Mouse (Mus musculus): ENCODE results near the gene Eif3l.

Eif3l gene

DNA sequence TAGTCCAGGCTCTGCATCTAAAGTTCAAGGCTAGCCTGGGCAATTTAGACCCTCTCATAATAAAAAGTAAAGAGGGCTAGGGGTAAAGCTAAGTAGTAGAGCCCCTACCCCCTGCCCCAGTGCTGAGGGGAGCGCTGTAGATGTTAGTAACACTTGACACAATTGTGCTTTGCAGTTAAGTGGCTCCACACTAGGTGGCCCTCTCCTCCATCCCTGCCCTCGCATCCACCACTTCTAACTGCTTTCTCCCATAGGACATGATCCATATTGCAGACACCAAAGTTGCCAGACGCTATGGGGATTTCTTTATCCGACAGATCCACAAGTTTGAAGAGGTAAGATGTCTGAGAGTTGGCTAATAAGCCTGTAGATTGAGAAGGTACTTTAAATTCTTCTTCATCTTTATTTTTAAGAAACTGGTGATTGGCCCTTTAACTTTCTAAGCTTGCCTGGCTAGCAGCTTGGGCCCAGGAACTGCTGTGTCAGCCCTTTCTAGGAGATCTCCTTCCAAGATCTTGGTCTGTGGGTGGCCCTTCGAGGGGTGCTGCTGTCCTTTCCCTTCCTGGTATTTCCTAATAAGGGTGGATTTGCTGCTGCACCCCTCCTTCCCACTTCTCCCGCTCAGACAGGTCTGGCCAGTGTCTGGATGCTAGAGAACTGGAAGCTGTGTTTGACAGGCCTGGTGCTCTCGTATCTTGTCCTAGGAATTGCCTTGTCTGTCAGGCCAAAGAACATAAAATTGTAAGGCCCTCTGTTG lies 18.3 kb downstream of the Eif3l start:
- DNase-seq = peak in 1 of 2 experiments; percentile 38

DNA sequence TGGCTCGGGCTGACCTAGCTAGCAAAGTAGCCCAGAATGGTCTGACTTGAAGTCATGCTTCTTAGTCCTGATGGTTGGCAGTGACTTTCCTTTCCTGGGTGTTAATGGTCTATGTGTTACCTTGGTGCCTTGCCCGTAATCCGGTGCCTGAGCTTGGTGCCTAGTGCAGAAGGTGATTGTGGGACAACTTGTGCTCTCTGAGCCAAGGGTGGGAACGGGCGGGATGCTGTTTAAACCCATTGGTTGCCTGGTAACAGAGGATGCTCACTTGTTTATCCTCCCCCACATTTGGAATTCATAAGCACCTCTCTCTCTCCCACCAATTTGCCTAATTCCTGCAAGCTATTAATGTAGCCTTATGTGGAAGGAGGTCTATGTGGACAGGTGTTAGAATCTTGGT lies 20.5 kb downstream of the Eif3l start:
- DNase-seq = no peak

DNA sequence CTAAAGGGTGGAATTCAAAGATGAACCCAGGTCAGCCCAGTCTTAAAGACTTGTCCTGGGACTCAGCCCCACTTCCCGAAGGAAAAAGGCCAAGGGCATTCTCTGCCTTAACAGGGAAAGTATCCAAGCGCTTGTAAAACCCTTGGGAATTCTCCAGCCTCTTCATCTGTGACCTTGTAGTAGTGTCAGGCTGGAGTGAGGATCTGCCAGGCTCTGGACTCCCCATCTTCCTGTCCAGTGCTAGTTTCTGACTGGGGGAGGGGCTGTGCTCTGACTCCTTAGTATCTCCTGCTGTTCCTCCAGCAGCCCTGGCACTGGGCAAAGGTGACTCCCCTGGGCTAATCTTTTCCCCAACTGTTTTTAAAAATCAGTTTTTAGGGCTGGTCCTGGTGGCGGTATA lies 21.6 kb downstream of the Eif3l start:
- no peak for DNase-seq

DNA sequence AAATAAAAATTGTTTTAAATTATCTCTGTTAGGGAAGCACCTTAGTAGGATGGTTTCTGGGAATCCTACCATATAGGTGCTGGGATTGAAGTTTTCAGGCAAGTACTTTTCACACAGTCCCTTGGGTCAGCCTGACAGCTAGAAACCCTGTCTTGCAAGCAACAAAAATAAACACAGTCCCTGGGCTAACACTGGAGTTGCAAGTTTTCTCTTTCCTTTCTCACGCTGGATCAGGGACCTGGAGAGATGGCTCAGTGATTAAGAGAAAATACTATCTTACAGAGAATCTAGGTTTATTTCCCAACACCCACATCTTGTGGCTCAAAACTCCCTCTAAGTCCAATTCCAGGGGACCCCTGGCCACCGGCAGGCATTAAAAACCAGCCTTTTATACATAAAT lies 22.2 kb downstream of the Eif3l start:
- no peak for DNase-seq

DNA sequence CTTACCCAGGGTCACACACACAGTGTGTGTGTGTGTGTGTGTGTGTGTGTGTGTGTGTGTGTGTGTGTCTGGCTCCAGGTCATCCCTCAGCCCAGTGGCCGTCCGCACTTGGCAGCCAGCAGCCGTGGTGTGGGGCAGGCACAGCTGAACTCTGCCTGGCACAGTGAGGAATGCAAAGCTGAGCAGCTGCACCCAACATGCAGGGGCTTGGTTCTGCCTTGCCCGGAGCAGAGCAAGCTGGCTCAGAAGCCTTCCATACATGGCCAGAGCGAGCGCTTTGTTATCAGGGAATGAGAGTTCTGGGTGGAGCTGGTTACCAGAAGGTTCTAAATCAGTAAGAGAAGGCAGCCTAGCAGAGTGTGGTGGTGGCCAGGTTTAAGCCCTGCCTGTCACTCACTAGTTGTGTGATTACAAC lies 22.6 kb downstream of the Eif3l start:
- peak; percentile 35 to 39 for DNase-seq

DNA sequence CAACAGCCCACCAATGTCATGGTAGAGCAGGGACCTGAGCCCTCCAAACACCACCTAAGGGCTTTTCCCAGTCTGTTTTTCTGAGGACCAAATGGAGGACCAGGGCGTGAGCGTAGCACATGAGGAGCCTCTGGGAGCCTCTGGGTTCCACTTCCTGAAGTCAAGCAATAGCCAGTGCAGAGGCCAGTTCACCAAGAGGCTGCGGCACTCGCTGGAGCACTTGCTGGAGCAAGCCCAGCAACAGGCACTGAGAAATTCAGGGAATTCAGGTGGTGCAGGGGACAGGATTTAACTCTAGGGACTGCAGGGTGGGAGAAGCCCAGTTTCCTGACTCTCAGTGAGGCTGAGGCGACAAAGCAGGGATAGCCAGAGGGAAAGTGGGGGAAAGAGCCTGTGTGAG lies 23.2 kb downstream of the Eif3l start:
- no peak for DNase-seq

DNA sequence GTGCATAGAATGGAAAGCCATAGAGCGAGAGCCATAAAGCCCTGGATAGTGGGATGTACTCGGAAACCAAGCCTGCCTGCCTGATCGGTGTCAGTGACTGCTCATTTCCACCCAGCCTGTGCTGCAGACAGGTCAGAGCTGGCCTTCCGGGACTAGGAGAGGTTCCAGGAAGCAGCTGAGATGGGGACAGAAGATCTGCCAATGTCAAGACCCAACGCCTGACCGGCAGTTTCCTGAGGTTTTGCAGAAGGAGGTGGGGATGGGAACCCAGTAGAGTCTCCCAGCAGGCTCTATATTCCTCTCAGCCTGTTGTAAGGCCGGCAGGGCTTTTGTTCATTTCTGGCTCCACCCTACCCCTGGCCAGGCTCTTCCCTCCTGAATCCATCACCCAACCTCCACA lies 23.9 kb downstream of the Eif3l start:
- peak; percentile 48 to 55 for DNase-seq

DNA sequence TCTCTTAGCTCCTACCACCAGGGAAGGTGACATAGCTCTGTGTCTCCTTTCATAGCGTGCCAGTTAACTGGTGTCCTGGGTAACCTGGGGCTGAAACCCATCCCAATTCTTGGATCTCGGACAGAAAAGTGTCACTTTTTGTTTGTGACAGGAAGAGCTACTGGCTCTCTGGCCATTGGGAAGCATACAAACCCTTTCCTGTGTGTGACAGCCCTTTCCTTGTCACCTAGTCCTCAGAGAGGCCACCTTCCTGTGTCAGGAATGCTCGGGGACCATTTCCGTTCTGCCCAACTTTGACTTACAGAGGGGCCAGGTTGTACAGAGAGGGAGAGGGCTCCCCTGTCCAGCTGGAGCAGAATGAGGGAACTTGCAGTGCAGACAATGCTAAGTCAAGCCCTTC lies 24.5 kb downstream of the Eif3l start:
- DNase-seq = peak in 1 of 2 experiments; percentile 43

DNA sequence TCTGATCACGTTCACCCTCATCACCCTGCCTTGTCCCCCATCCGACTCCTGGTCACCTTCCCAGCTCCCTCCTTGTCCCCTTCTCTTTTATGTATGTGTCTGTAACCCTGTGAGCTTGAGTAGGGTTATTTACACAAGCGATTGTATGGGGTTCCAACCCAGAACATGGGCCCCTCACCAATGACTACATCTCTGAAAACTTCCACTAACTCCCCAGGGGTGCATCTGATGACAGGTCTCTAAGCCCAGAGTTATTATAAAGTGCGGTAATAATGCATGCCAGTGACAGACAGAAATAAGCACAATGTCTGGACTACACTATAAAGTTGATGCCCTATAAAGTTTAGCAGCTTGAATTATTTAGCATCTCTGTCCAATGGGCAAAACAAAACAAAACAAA lies 25.4 kb downstream of the Eif3l start:
- DNase-seq = no peak

DNA sequence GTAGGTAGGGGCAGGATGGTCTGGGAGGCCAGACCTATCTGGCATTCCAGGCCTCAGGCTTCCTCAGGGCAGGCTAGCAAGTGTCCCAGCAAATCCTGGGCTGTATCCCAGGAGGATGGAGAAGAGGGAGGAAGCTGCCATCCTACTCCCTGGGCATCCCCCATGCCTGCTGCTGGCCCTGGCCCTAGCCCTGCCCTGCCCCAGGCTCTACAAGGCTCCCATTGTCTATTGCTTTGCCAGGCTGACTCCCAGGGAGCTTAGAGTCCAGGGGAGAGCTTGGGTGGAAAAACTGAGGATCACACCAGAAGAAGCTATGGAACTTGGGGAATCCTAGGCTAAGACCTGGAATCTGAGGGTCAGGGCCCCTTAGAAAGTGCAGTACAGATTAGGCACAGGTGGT lies 26.6 kb downstream of the Eif3l start:
- DNase-seq = no peak

DNA sequence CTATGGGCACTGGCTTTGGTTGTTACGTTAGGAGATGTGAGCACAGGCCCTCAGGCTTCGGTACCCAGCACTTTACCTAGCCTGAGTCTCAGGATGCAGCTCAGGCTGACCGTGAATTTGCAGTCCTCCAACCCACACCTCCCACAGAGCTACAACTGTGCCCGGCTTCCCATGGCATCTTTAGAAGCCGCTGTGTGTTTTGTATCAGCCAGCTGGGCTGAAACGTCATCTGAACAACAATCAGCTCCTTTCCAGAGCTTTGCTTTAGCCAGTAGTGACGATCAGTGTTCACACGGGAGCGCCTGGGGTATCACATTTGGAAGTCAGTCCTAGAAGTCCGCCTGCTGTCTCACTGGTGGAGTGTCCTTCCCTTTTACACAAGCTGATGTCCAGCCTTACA lies 28.3 kb downstream of the Eif3l start:
- no peak for DNase-seq

DNA sequence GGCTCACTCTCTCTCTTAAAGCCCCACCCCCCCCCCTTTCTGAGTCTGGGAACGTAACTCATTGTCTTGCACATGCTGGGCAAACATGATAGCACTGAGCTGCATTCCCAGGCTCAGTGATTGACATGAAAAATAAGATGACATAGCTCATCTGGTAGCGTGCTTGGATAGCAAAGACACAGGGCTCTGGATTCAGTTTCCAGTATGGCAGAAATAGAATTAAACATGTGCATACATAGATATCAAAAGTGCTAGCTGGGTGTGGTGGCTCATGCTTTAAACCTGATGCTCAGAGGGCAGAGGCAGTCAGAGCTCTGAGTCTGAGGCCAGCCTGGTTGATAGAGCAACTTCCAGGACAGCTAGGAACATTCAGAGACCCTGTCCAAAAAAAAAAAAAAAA lies 30.8 kb downstream of the Eif3l start:
- no peak for DNase-seq

DNA sequence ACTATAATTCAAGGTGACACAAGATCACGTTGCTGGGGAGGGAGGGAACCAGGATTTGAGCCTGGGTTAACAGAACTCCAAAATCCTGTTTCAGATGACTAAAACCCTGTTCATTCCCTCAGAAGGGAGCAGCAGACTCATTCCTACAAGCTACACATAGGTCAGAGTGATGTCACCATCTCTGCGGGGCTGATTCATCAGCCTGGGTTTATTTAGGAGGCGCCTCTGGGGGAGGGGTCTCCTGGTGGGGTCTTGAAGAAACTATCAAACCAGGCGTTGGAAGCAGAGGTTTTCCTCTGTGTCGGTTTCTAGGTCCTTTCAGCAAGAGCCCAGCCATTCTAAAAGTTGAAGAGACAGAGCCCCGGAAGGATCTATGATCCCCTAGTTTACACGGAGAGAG lies 33.0 kb downstream of the Eif3l start:
- DNase-seq = no peak

DNA sequence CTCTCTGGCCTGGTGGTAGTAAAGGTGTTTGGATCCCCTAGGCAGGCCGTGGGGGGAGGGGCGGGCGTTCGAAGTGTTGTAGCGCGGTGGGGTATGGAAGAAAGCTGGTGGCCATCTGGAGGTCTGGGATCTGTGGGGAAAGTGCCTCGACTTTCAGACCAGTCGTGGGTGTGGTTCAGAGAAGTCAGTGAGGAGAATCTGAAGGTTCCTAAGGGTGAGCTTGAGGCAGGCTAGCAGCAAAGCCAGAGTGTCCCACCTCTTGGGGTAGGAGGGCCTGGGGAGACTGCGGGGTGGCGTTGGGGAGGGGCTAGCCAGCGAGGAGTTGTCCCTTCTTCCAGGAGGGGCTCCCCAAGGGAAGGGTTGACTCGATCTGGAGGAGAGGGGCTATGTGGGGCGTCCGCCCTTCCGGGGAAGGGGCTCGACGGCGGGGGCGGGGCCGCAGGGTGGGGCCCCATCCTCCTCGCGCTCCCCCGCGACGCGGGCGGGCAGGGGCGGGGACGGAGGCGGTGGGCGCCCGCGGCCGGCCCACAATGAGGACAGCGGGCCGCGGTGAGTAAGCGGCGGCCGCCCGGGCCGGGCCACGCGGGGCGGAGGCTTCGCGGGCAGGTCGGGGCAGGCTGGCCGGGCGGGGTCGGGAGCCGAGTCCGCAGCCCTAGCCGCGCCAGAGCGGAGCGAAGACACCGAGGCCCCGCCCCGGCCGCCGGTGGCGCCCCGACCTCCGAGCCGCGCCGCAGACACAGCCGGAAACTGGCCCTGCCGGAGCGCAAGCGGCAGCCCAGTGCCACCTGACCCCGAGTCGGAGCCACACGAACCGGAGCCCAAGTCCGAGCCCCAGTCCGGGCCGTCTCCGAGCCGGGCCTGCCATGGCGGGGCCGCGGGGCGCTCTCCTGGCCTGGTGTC lies 33.7 kb downstream of the Eif3l start, which contains the start of gene Micall1:
Gene Micall1 (plus strand): TSS at position 478 of the 900 bp plus-strand sequence.
- peak; percentile 79 to 85 for DNase-seq

DNA sequence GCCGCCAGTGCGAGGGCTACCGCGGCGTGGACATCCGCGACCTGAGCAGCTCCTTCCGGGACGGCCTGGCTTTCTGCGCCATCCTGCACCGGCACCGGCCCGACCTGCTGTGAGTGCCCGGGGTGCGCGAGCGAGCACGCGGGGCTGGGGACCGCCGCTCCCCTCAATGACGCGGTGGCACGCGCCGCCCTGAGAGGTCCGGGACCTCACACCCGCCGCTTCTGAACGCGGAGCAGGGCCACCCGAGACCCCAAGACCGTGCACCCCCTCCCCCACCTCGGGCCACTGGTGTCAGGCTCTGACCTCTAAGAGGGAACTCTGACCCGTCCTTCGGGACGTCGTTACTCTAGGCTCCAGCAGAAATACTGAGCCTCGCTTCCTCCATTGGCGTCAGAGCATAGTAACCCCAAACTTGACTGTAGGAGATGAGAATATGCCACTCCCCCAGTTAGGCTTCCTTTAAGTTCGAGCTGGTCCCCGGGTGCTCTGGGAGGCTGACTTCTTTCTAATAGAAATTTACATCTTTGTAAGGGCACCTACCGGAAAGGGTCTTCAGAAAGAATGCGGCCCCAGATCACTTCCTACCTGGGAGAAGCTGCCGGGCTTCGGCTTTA lies 34.4 kb downstream of the Eif3l start:
- peak in 1 of 2 experiments; percentile 38 for DNase-seq

DNA sequence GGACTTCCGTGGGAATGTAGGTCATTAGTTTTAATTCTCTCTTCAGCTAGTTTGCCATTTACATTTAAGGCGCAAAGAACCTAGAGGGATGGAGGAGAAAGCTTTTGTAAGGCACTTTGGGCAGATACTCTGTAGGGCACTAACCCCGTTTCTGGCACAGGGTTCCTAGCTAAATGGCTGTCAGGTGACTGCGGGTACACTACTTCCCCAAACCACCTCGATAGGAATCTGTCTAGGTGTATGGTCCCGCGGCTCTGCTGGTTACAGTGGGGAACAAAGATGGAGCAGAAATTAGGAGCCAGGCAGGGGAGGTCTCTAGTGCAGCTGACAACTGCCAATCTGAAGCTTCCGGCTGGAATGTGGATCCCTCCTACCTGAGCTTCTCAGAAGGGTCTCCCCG lies 35.1 kb downstream of the Eif3l start:
- no peak for DNase-seq

DNA sequence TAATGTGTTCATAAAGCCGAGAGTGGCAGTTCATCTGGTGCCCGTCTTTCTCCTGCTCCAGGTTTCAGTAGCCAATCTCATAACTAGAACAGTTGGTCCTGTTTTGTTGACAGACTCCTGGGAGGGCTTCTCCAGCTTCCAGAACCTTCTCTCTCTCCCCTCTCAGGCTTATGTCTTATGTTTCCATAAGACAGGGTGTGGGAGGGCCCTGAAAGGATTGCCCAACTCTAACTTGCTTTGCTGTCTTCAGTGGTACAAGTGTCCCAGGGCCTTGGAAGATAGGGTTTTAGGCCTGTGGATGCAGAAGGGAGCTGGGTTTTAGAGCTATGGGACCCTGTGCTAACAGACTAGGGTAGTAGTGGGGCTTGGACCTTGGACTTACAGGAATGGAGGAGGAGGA lies 35.5 kb downstream of the Eif3l start:
- no peak for DNase-seq

DNA sequence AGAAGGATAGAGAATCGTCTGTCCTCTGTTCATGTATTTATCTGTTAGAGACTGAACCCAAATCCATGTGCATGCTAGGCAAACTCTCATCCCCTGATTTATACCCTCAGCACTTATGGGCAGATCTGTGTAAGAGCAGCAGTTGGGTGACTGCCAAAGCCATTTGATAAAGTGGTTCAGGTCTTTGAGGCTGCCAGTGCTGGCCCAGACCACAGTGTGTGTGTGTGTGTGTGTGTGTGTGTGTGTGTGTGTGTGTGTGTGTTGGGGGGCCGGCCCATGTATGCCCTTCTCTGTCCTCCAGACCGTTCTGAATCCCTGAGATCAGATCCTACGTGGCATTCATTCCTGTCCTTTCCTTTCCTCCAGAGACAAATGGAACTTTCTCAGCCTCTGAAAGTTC lies 36.8 kb downstream of the Eif3l start:
- DNase-seq = no peak

DNA sequence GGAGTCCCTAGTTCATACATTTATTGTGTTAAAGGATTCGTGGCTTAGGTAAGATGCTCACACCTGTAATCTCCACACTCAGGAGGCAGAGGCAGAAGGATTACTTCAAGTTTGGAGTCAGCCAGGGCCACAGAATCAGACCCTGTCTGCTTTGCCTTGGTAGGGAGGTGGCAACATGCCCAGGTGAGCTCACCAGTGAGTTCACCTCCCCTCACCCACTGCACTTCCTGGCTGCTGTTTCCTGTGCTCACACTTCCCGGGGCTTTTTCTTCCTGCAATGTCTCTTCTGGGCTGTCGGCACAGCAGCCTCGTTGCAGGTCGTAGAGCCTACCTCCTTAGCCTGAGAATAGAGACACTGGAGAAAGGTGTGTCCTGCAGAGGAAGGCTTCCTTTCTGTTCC lies 40.3 kb downstream of the Eif3l start:
- DNase-seq = no peak

DNA sequence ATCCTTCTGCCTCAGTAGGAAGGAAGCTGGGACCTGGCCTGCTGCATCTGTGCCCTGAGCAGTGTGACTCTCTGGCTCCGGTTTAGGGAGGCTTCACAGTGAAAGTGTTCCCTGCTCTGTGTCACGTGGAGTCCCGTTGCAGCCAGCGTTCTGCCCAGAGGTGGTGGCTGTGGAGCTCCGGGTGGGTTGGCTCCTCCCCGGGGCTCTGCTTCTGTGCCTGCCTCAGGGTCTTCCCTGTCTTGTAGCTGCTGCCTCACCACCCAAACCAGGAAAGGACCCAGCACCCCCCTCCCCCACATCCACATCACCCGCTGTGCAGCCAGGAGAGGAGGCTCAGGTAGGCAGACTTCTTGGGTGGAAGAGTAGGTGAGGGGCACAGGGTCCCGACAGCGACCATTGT lies 44.5 kb downstream of the Eif3l start:
- DNase-seq = no peak

DNA sequence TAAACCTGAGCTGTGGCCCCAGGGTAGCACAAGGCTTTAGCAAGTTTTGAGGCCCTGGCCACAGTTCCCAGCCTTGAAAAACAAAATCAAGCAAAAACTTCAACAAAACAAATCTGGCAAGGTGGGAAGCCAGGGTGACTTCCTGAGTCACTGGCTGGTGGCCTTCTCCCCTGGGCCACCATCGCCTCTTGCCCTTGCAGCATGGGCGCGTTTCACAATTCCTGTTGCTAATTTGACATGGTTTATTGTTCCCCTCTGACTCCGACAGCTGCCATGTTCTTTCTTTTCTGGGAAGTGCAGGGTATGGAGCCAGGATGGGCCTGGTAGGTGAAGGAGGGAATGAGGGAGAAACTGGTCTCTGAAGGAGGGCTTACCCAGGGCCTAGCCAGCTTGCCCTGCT lies 47.1 kb downstream of the Eif3l start:
- DNase-seq = no peak

DNA sequence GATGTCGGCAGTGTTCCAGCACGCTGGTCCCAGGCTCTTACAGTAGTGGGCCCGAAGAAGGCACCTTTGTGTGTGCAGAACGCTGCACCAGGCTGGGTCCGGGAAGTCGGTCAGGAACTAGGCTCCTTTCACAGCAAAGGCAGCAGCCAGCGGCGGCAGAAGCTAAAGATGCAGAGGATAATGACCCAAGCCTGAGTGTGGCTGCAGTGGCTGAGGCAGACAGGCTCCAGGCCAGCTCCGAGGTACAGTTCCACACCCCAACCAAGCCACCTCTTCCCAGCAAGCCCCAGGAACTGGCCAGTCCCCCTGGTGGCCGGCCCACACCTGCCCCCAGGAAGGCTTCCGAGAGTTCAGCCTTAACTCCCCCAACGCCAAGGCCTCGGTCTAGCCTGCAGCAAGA lies 47.6 kb downstream of the Eif3l start:
- no peak for DNase-seq

DNA sequence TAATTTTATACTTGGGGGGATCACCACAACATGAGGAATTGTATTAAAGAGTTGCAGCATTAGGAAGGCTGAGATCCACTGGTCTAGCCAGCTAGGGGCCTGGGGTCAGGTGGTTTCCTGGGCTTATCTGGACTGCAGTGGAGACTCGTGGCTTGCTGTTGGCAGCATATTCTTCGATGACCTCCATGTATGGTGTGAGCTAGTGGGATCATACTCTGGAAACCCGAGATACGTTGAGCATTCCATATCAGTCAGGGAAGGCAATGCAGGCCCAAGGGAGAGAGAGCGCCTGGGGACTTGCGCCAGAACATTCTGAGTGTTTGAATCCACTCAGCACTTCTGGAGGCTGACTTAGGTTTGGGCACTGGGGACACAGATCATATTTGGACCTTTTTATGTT lies 48.8 kb downstream of the Eif3l start:
- DNase-seq = no peak
